Mouse (Mus musculus) cortical plate, adult 2 months (tissue): Measurements from ENCODE around the gene Git1.

Experiments used
- CTCF ChIP-seq: fragments of 200-500 bp; IDR thresholded peaks from 2 replicates; pipeline ENCODE4 v1.5.1; 2011; ENCODE audit warnings: mild to moderate bottlenecking, control low read depth, low read length; ENCODE audit not compliant: insufficient read depth; ENCODE audit errors: extremely low read depth
- POLR2A ChIP-seq: fragments of 200-500 bp; IDR thresholded peaks from 2 replicates; pipeline ENCODE4 v1.6.1; 2011; ENCODE audit warnings: mild to moderate bottlenecking, low read length, control low read depth; ENCODE audit not compliant: insufficient read depth; ENCODE audit errors: extremely low read depth

DNA sequence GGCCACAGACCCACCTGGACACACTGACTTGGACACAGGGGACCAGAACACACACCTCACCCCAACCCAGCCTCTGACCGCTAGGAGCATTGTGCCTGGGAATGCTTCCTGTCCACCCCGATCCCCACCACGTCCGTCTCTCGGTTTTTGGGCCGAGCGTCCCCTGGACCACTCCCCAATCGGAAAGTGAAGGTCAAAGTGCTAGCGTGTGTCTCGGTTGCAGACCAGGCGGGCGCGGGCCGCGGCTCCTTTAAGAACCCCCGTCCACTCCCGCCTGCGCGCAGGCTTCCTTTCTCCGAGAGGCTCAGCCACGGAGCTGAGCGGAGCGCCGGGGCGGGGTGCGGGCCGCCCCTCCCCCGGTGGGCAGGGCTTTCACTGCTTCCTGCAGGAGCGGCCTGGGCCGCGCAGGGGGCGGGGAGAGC, 440 bp upstream of the Git1 start:
- no peak for TF ChIP-seq CTCF
- TF ChIP-seq POLR2A = peak; percentile 41; the same call in 1 of the 2 replicates
